Mouse (Mus musculus) lung, postnatal 0 days (tissue): ENCODE measurements at regions not wholly inside any gene's neighbourhood (a gene's known extent, or its start where the extent isn't known, plus 50 kb on each side); places are given as distances from the start of the nearest gene placed in this dataset.

ENCODE experiments used
- ATAC-seq: fragments of 200-750 bp; cut with Nextera tagmentation; 2 replicates; pipeline ENCODE4 v1.8.0; 2017; ENCODE audit warnings: moderate library complexity
- DNase-seq: peaks from one replicate; pipeline ENCODE4 v3.0.0-alpha.2; 2016; ENCODE audit warnings: low spot score
- H3K27ac ChIP-seq: fragments of 300-500 bp; sonication (generic); 2 replicates; pipeline ENCODE4 v1.5.1; 2014; ENCODE audit warnings: antibody characterized with exemption, mild to moderate bottlenecking, low read length, mixed read lengths
- H3K27me3 ChIP-seq: fragments of 300-500 bp; sonication (generic); replicated peaks from 2 replicates; pipeline ENCODE4 v1.6.1; 2014; ENCODE audit warnings: low read length, mixed read lengths; ENCODE audit not compliant: insufficient read depth
- H3K36me3 ChIP-seq: fragments of 300-500 bp; sonication (generic); 2 replicates; pipeline ENCODE4 v1.6.1; 2014; ENCODE audit warnings: low read length, mixed read lengths; ENCODE audit not compliant: insufficient read depth
- H3K4me1 ChIP-seq: fragments of 300-500 bp; sonication (generic); 2 replicates; pipeline ENCODE4 v1.6.1; 2014; ENCODE audit warnings: antibody characterized with exemption, low read depth, low read length, mixed read lengths; ENCODE audit not compliant: insufficient read depth
- H3K4me2 ChIP-seq: fragments of 300-500 bp; sonication (generic); replicated peaks from 2 replicates; pipeline ENCODE4 v1.6.1; 2014; ENCODE audit warnings: low read depth, mild to moderate bottlenecking, low read length, moderate library complexity, mixed read lengths
- H3K4me3 ChIP-seq: fragments of 300-500 bp; sonication (generic); 2 replicates; pipeline ENCODE4 v1.5.1; 2014; ENCODE audit warnings: low read depth, low read length
- H3K9ac ChIP-seq: fragments of 300-500 bp; sonication (generic); replicated peaks from 2 replicates; pipeline ENCODE4 v1.6.1; 2014; ENCODE audit warnings: low read depth, mild to moderate bottlenecking
- H3K9me3 ChIP-seq: fragments of 300-500 bp; sonication (generic); 2 replicates; pipeline ENCODE4 v1.6.1; 2016; ENCODE audit warnings: low read length, mixed read lengths
- CTCF ChIP-seq: IDR thresholded peaks from 2 replicates; pipeline ENCODE4 v1.5.1; 2016; ENCODE audit warnings: antibody characterized with exemption, mild to moderate bottlenecking
- EP300 ChIP-seq: IDR thresholded peaks from 2 replicates; pipeline ENCODE4 v1.6.1; 2016; ENCODE audit warnings: antibody characterized with exemption, mild to moderate bottlenecking, control low read depth
- WGBS: fragments of 180-500 bp; shearing (Covaris S2); extraction: QIAGEN DNeasy Blood & Tissue Kit; methylation state at CpG from one replicate; pipeline ENCODE4 v1.1.7; 2014; 5-methylcytosine and 5-hydroxymethylcytosine counted together

GRCm38 (mm10) chr7:137927371-137927770 lies 470.2 kb downstream of the Tcerg1l start:
- no peak for TF ChIP-seq EP300
- TF ChIP-seq CTCF: no peak
- DNase-seq: no peak
- H3K36me3 ChIP-seq: no peaks in the 10 kb centered on the region
- no peak overlapping the region for H3K27ac ChIP-seq
- no peak for ATAC-seq
- no peak overlapping the region for H3K4me3 ChIP-seq
- WGBS: 44% methylated on average over 8 of the region's 8 CpGs
- H3K9ac ChIP-seq: no peak overlapping the region
- H3K4me1 ChIP-seq: no peaks in the 10 kb centered on the region
- H3K27me3 ChIP-seq: no peaks in the 10 kb centered on the region
- H3K4me2 ChIP-seq: no peak overlapping the region
- H3K9me3 ChIP-seq: no peaks in the 10 kb centered on the region

GRCm38 (mm10) chr7:137930200-137930599 lies 467.3 kb downstream of the Tcerg1l start:
- WGBS: 13% methylated on average over 7 of the region's 7 CpGs
- no peak overlapping the region for H3K4me2 ChIP-seq
- no peaks in the 10 kb centered on the region for H3K9me3 ChIP-seq
- no peaks in the 10 kb centered on the region for H3K36me3 ChIP-seq
- H3K9ac ChIP-seq: no peak overlapping the region
- H3K27ac ChIP-seq: no peak overlapping the region
- no peak overlapping the region for H3K4me3 ChIP-seq
- TF ChIP-seq CTCF: no peak
- no peak for TF ChIP-seq EP300
- H3K27me3 ChIP-seq: no peaks in the 10 kb centered on the region
- H3K4me1 ChIP-seq: no peaks in the 10 kb centered on the region
- no peak for DNase-seq
- no peak for ATAC-seq

GRCm38 (mm10) chr7:137935896-137936295 lies 461.6 kb downstream of the Tcerg1l start:
- H3K27ac ChIP-seq: no peak overlapping the region
- ATAC-seq (no peak), DNase-seq (no peak)
- H3K36me3 ChIP-seq: no peaks in the 10 kb centered on the region
- H3K4me3 ChIP-seq: no peak overlapping the region
- no peaks in the 10 kb centered on the region for H3K9me3 ChIP-seq
- H3K4me2 ChIP-seq: no peak overlapping the region
- WGBS: 51% methylated on average over 3 of the region's 3 CpGs
- no peak for TF ChIP-seq EP300
- H3K4me1 ChIP-seq: no peaks in the 10 kb centered on the region
- no peak overlapping the region for H3K9ac ChIP-seq
- no peaks in the 10 kb centered on the region for H3K27me3 ChIP-seq

- no peak overlapping the region for H3K9ac ChIP-seq
- ATAC-seq (no peak), DNase-seq (peak; percentile 34)
Measured at GRCm38 (mm10) chr7:137939116-137939515, 458.4 kb downstream of the Tcerg1l start.

GRCm38 (mm10) chr7:137940084-137940483 lies 457.4 kb downstream of the Tcerg1l start:
- no peak overlapping the region for H3K9ac ChIP-seq
- ATAC-seq: no peak
- 55% methylated on average over 5 of the region's 5 CpGs for WGBS

More at GRCm38 (mm10) chr7:137939116-137939515, 458.4 kb downstream of the Tcerg1l start:
- WGBS: 66% methylated on average over 8 of the region's 8 CpGs
- no peaks in the 10 kb centered on the region for H3K9me3 ChIP-seq
- TF ChIP-seq EP300 (no peak), CTCF (no peak)
- no peaks in the 10 kb centered on the region for H3K27me3 ChIP-seq
- no peak overlapping the region for H3K27ac ChIP-seq
- no peak overlapping the region for H3K4me3 ChIP-seq
- no peaks in the 10 kb centered on the region for H3K4me1 ChIP-seq
- no peak overlapping the region for H3K4me2 ChIP-seq
- no peaks in the 10 kb centered on the region for H3K36me3 ChIP-seq

GRCm38 (mm10) chr7:137944991-137945390 lies 452.5 kb downstream of the Tcerg1l start:
- no peaks in the 10 kb centered on the region for H3K36me3 ChIP-seq
- H3K9me3 ChIP-seq: no peaks in the 10 kb centered on the region
- TF ChIP-seq EP300 (no peak), CTCF (no peak)
- no peak overlapping the region for H3K9ac ChIP-seq
- DNase-seq: no peak
- no peak overlapping the region for H3K4me2 ChIP-seq
- H3K27ac ChIP-seq: no peak overlapping the region
- H3K4me1 ChIP-seq: no peaks in the 10 kb centered on the region
- ATAC-seq: no peak
- 75% methylated on average over 2 of the region's 2 CpGs for WGBS
- no peaks in the 10 kb centered on the region for H3K27me3 ChIP-seq
- H3K4me3 ChIP-seq: no peak overlapping the region

More at GRCm38 (mm10) chr7:137940084-137940483, 457.4 kb downstream of the Tcerg1l start:
- TF ChIP-seq CTCF (no peak), EP300 (no peak)
- H3K4me3 ChIP-seq: no peak overlapping the region
- H3K36me3 ChIP-seq: no peaks in the 10 kb centered on the region
- H3K27me3 ChIP-seq: no peaks in the 10 kb centered on the region
- H3K9me3 ChIP-seq: no peaks in the 10 kb centered on the region
- no peak overlapping the region for H3K27ac ChIP-seq
- H3K4me1 ChIP-seq: no peaks in the 10 kb centered on the region
- no peak overlapping the region for H3K4me2 ChIP-seq
- DNase-seq: no peak

GRCm38 (mm10) chr7:137947424-137947823 lies 450.1 kb downstream of the Tcerg1l start:
- DNase-seq (no peak), ATAC-seq (no peak)
- H3K4me1 ChIP-seq: no peaks in the 10 kb centered on the region
- no peak overlapping the region for H3K4me2 ChIP-seq
- H3K9me3 ChIP-seq: no peaks in the 10 kb centered on the region
- H3K9ac ChIP-seq: no peak overlapping the region
- no peak overlapping the region for H3K4me3 ChIP-seq
- no peak overlapping the region for H3K27ac ChIP-seq
- TF ChIP-seq EP300 (no peak), CTCF (no peak)
- no peaks in the 10 kb centered on the region for H3K27me3 ChIP-seq
- no peaks in the 10 kb centered on the region for H3K36me3 ChIP-seq
- WGBS: 40% methylated on average over 5 of the region's 5 CpGs
